Mouse (Mus musculus): ENCODE data around the gene Gm49450. TPM values are rescaled to one million over a fixed set of nuclear protein-coding genes. Genes with fewer than 3 reads are reported as not detected.

Gm49450 gene
- polyA plus RNA-seq (2015; fragmentation: Nextera tagmentation; extraction: Ambion mirVana) = not detected in 2 replicates

GRCm38 (mm10) chr15:98953401-98954356 is at the start of gene Gm49450, which contains the start of gene Tuba1a:
Gm49450 (minus strand) TSS chr15:98953551.
Tuba1a (minus strand) TSS chr15:98953703.
- no peaks in the 10 kb centered on the region; the same call in 1 of the 2 replicates for H3K36me3 ChIP-seq
- peak within 1 kb of the TSS; percentile 97 for H3K27ac ChIP-seq
- peaks cover 15% of the 10 kb centered on the region for H3K4me1 ChIP-seq (replicated peaks)
- no peaks in the 10 kb centered on the region for H3K27me3 ChIP-seq
- peak within 1 kb of the TSS; percentile 61 for H3K4me2 ChIP-seq
- peak within 1 kb of the TSS; percentile 96 for H3K9ac ChIP-seq
- WGBS = 8% methylated on average over 28 of the region's 28 CpGs
- H3K9me3 ChIP-seq (replicated peaks) = no peaks in the 10 kb centered on the region
- peak within 1 kb of the TSS; percentile 86 for H3K4me3 ChIP-seq
- peak; percentile 96 for ATAC-seq (replicated peaks; ENCODE audit: insufficient number of reproducible peaks, insufficient read depth, low FRiP score, low read depth)

DNA sequence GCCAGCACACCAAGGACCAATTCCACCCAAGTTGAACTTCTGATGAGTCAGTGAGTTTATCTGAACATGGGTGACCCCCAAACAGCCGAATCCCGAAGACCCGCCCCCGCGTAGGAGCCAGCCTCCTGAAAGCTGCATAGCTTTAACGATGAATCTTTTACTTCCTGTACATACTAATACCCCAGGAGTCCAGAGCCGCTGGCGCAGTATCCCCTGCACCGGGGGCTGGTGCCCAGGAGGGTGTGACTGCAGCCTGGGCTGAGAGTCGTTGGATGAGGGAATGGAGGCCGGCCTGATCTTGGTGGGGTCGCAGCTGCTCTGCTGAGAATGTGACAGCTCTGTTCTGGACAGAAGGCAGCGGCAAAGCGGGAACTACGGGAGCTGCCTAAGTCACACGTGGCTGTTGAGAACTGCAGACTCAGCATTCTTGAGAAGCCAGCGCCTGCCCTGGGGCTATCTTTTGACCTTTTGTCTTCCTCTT is 48.1 kb upstream of the Gm49450 start:
- Histone ChIP-seq H3K4me2 (peak overlapping the region; percentile 72), H3K4me3 (peak overlapping the region; percentile 38), H3K9me3 (replicated peaks) (no peaks in the 10 kb centered on the region), H3K9ac (peak overlapping the region; percentile 43; the same call in 1 of the 2 replicates), H3K27me3 (no peaks in the 10 kb centered on the region), H3K36me3 (no peaks in the 10 kb centered on the region), H3K27ac (peak overlapping the region; percentile 55; the same call in 1 of the 2 replicates), H3K4me1 (replicated peaks) (peaks cover 39% of the 10 kb centered on the region)
- WGBS = 5% methylated on average over 17 of the region's 17 CpGs
- ATAC-seq (replicated peaks; ENCODE audit: insufficient number of reproducible peaks, insufficient read depth, low FRiP score, low read depth) = 0 out of 2 replicates have a peak, but pooled peaks have one; percentile 11

DNA sequence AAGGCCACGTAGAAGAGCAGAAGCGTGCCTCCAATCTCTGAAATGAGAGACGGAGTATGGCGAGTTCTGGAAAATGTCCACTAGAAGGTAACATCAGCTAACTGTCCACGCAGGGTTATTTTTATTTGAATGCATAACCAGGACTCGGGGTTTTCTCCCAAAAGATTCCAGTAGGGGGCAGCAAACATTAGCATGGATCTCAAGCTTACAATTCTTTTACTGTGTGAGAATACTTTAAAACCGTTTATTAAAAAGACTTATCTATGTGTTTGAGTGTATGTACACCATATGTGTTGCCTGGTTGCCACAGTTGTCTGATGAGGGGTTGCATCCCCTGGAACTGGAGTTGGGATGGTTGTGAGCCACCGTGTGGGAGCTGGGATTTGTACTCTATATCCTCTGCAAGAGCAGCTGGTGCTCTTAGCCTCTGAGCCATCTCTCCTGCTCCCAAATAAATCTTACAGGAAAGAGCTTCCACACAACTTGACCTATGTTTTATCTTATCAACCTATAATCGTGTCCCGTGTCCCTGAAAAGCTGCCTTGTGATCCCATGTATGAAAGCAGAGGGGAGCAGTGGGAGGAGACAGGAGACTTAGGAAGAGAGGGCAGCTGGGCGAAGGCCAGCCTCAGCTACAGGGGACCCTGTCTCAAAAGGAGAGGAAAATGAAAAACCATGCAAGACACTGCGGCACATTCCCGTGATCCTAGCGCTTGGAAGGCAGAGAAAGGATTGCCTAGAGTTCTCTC is 47.4 kb upstream of the Gm49450 start:
- 27% methylated on average over 14 of the region's 14 CpGs for WGBS
- Histone ChIP-seq H3K27ac (peak overlapping the region; percentile 55), H3K4me3 (peak overlapping the region; percentile 38; the same call in 1 of the 2 replicates), H3K4me2 (peak overlapping the region; percentile 72), H3K36me3 (no peaks in the 10 kb centered on the region), H3K27me3 (no peaks in the 10 kb centered on the region), H3K9ac (0 out of 2 replicates have a peak overlapping the region, but pooled peaks have one; percentile 43), H3K9me3 (replicated peaks) (no peaks in the 10 kb centered on the region), H3K4me1 (replicated peaks) (peaks cover 42% of the 10 kb centered on the region)
- no peak for ATAC-seq (replicated peaks; ENCODE audit: insufficient number of reproducible peaks, insufficient read depth, low FRiP score, low read depth)

GRCm38 (mm10) chr15:98998775-98999157 is 45.4 kb upstream of the Gm49450 start:
- Histone ChIP-seq H3K4me2 (peak overlapping the region; percentile 28; the same call in 1 of the 2 replicates), H3K9ac (no peak overlapping the region), H3K9me3 (replicated peaks) (no peaks in the 10 kb centered on the region), H3K36me3 (no peaks in the 10 kb centered on the region), H3K27ac (peak overlapping the region; percentile 83), H3K4me1 (replicated peaks) (peaks cover 42% of the 10 kb centered on the region), H3K4me3 (no peak overlapping the region), H3K27me3 (no peaks in the 10 kb centered on the region)
- no peak for ATAC-seq (replicated peaks; ENCODE audit: insufficient number of reproducible peaks, insufficient read depth, low FRiP score, low read depth)
- WGBS = 30% methylated on average over 6 of the region's 6 CpGs

GRCm38 (mm10) chr15:98997938-98998774 is 44.8 kb upstream of the Gm49450 start:
- peak; percentile 72 for ATAC-seq (replicated peaks; ENCODE audit: insufficient number of reproducible peaks, insufficient read depth, low FRiP score, low read depth)
- peaks cover 46% of the 10 kb centered on the region for H3K4me1 ChIP-seq (replicated peaks)

GRCm38 (mm10) chr15:98996840-98997239 is 43.5 kb upstream of the Gm49450 start:
- WGBS = 84% methylated on average over 7 of the region's 7 CpGs
- no peak for ATAC-seq (replicated peaks; ENCODE audit: insufficient number of reproducible peaks, insufficient read depth, low FRiP score, low read depth)
- no peak overlapping the region for H3K9ac ChIP-seq

More at GRCm38 (mm10) chr15:98997938-98998774, 44.8 kb upstream of the Gm49450 start:
- Histone ChIP-seq H3K27ac (peak overlapping the region; percentile 83), H3K4me2 (peak overlapping the region; percentile 28), H3K4me3 (no peak overlapping the region), H3K27me3 (no peaks in the 10 kb centered on the region), H3K9ac (peak overlapping the region; percentile 32; the same call in 1 of the 2 replicates), H3K36me3 (no peaks in the 10 kb centered on the region), H3K9me3 (replicated peaks) (no peaks in the 10 kb centered on the region)
- WGBS = 13% methylated on average over 13 of the region's 13 CpGs

GRCm38 (mm10) chr15:98994957-98995520 is 41.7 kb upstream of the Gm49450 start:
- no peak for ATAC-seq (replicated peaks; ENCODE audit: insufficient number of reproducible peaks, insufficient read depth, low FRiP score, low read depth)
- H3K4me3 ChIP-seq = no peak overlapping the region
- no peaks in the 10 kb centered on the region for H3K36me3 ChIP-seq
- no peaks in the 10 kb centered on the region for H3K9me3 ChIP-seq (replicated peaks)
- no peak overlapping the region for H3K27ac ChIP-seq
- 77% methylated on average over 9 of the region's 9 CpGs for WGBS
- H3K9ac ChIP-seq = no peak overlapping the region
- H3K4me1 ChIP-seq (replicated peaks) = peaks cover 52% of the 10 kb centered on the region
- no peaks in the 10 kb centered on the region for H3K27me3 ChIP-seq
- H3K4me2 ChIP-seq = no peak overlapping the region

More at GRCm38 (mm10) chr15:98996840-98997239, 43.5 kb upstream of the Gm49450 start:
- H3K27ac ChIP-seq = peak overlapping the region; percentile 30; the same call in 1 of the 2 replicates
- no peak overlapping the region for H3K4me3 ChIP-seq
- no peaks in the 10 kb centered on the region for H3K9me3 ChIP-seq (replicated peaks)
- no peaks in the 10 kb centered on the region for H3K36me3 ChIP-seq
- no peak overlapping the region for H3K4me2 ChIP-seq
- no peaks in the 10 kb centered on the region for H3K27me3 ChIP-seq
- peaks cover 50% of the 10 kb centered on the region for H3K4me1 ChIP-seq (replicated peaks)

DNA sequence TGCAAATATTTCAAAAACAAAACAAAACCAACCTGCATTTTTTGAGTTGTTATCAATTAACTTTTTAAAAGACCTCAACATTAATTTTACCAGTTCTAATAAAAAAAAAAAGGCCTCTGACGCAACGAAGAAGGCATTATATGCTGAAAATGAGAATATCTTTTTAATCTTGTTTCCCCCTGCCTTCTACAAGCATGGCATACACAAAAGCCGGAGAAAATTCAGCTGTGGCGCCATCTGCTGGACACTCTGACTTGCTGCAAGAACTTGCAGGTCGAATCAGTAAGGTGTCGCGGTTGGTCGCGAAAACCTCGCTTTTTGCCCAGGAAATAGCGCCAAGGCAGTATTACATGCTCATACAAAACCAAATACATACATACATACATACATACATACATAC is 40.5 kb upstream of the Gm49450 start:
- ATAC-seq (replicated peaks; ENCODE audit: insufficient number of reproducible peaks, insufficient read depth, low FRiP score, low read depth) = no peak
- WGBS = 1% methylated on average over 11 of the region's 11 CpGs
- H3K9ac ChIP-seq = no peak overlapping the region
- H3K27me3 ChIP-seq = no peaks in the 10 kb centered on the region
- H3K9me3 ChIP-seq (replicated peaks) = no peaks in the 10 kb centered on the region
- no peak overlapping the region for H3K4me3 ChIP-seq
- H3K4me1 ChIP-seq (replicated peaks) = peaks cover 55% of the 10 kb centered on the region
- H3K4me2 ChIP-seq = peak overlapping the region; percentile 75
- no peaks in the 10 kb centered on the region for H3K36me3 ChIP-seq
- peak overlapping the region; percentile 97 for H3K27ac ChIP-seq

GRCm38 (mm10) chr15:98993093-98993793 is 39.9 kb upstream of the Gm49450 start:
- Histone ChIP-seq H3K27ac (peak overlapping the region; percentile 97), H3K9ac (peak overlapping the region; percentile 62), H3K4me1 (replicated peaks) (peaks cover 54% of the 10 kb centered on the region), H3K9me3 (replicated peaks) (no peaks in the 10 kb centered on the region), H3K4me2 (peak overlapping the region; percentile 75), H3K27me3 (no peaks in the 10 kb centered on the region), H3K4me3 (peak overlapping the region; percentile 48), H3K36me3 (no peaks in the 10 kb centered on the region)
- WGBS = 6% methylated on average over 35 of the region's 35 CpGs
- peak; percentile 87 for ATAC-seq (replicated peaks; ENCODE audit: insufficient number of reproducible peaks, insufficient read depth, low FRiP score, low read depth)
